Mouse (Mus musculus) macrophage (primary cell): Measurements from ENCODE around the gene Cep95. TPM values are rescaled to one million over a fixed set of nuclear protein-coding genes. Genes with fewer than 3 reads are reported as not detected.
A peak's percentile ranks its signal among the peaks of the same experiment; 100 is the strongest.
"Not testable (repeated sequence)": the region's sequence is repeated elsewhere in the genome, so short reads cannot be mapped to it uniquely, and the experiment has no call there.

ENCODE experiments used
- H3K27ac ChIP-seq: fragments of 350-480 bp; formaldehyde crosslinking; 2 replicates; pipeline ENCODE4 v1.9.0; 2021
- H3K36me3 ChIP-seq: fragments of 350-480 bp; formaldehyde crosslinking; 2 replicates; pipeline ENCODE4 v1.9.0; 2021; ENCODE audit errors: inconsistent target
- H3K4me3 ChIP-seq: fragments of 350-480 bp; formaldehyde crosslinking; 2 replicates; pipeline ENCODE4 v1.9.0; 2021; ENCODE audit errors: inconsistent target
- H3K79me2 ChIP-seq: fragments of 350-480 bp; formaldehyde crosslinking; 2 replicates; pipeline ENCODE4 v1.9.0; 2021; ENCODE audit errors: inconsistent target
- WGBS: methylation state at CpG from one replicate; pipeline ENCODE4 v1.1.7; 2026; ENCODE audit warnings: inconsistent platforms; ENCODE audit not compliant: missing documents; 5-methylcytosine and 5-hydroxymethylcytosine counted together
- polyA plus RNA-seq: library from polyadenylated mRNA; stranded (reverse); fragments of 250-400 nt; gene quantifications from 3 replicates; pipeline ENCODE4 v1.2.4, GENCODE M21; 2018; ENCODE audit warnings: inconsistent platforms
- total RNA-seq, 78 experiments: library from RNA; depleted of rRNA; stranded (reverse); fragments of 250-400 nt; gene quantifications; 1 replicate in 9 of 78; 2 replicates in 24 of 78; 3 replicates in 43 of 78; 4 replicates in 2 of 78; pipeline ENCODE4 v1.2.4; 2018; ENCODE audit warnings: inconsistent platforms in 56 of 78

Cep95 gene
- total RNA-seq (2018; cell fraction: chromatin; rRNA removed), result 100 to 1,000 TPM in 5 of 26 experiments, 10 to 100 TPM in 21; 11.3 to 128 (median 74.8) TPM
- total RNA-seq (2018; cell fraction: cytosol; rRNA removed), result 10 to 100 TPM in 3 of 26 experiments, 1 to 10 TPM in 23; 1.9 to 11.0 (median 8.5) TPM
- total RNA-seq (2018; cell fraction: nucleus; rRNA removed), result 10 to 100 TPM; 10.9 to 88.9 (median 37.9) TPM
- polyA plus RNA-seq, result 6.7 to 17.1 TPM (median 14.3 TPM) in 3 replicates

GRCm38 (mm10) chr11:106788775-106789459, at the start of gene Cep95, which contains the start of gene Ddx5:
Gene Cep95 (plus strand): TSS chr11:106789252.
Gene Ddx5 (minus strand): TSS chr11:106789185.
- Histone ChIP-seq H3K27ac (peak within 1 kb of the TSS; percentile 91), H3K79me2 (peaks cover 76% of the 10 kb centered on the region), H3K4me3 (peak within 1 kb of the TSS; percentile 93), H3K36me3 (peaks cover 32% of the 10 kb centered on the region)
- WGBS, result under 1% methylated on average over 58 of the region's 58 CpGs

GRCm38 (mm10) chr11:106740724-106741123, 48.3 kb upstream of the Cep95 start:
- 83% methylated on average over 4 of the region's 8 CpGs for WGBS
- H3K27ac ChIP-seq, H3K4me3 ChIP-seq, H3K36me3 ChIP-seq, H3K79me2 ChIP-seq: not testable (repeated sequence)

- no peaks in the 10 kb centered on the region for H3K36me3 ChIP-seq
- H3K79me2 ChIP-seq, result no peaks in the 10 kb centered on the region
- H3K4me3 ChIP-seq, result no peak overlapping the region
- no peak overlapping the region for H3K27ac ChIP-seq
- 79% methylated on average over 4 of the region's 6 CpGs for WGBS
Measured at GRCm38 (mm10) chr11:106741232-106741631, 47.8 kb upstream of the Cep95 start.

GRCm38 (mm10) chr11:106741826-106742225, 47.2 kb upstream of the Cep95 start:
- no peaks in the 10 kb centered on the region for H3K79me2 ChIP-seq
- H3K4me3 ChIP-seq, result no peak overlapping the region
- H3K36me3 ChIP-seq, result no peaks in the 10 kb centered on the region
- no peak overlapping the region for H3K27ac ChIP-seq
- WGBS, result 91% methylated on average over 3 of the region's 3 CpGs

GRCm38 (mm10) chr11:106742388-106742841, 46.6 kb upstream of the Cep95 start:
- H3K79me2 ChIP-seq, result no peaks in the 10 kb centered on the region
- 50% methylated on average over 6 of the region's 6 CpGs for WGBS
- H3K27ac ChIP-seq, result no peak overlapping the region
- no peak overlapping the region for H3K4me3 ChIP-seq
- H3K36me3 ChIP-seq, result no peaks in the 10 kb centered on the region

- 100% methylated on average over 2 of the region's 5 CpGs for WGBS
- Histone ChIP-seq H3K79me2 (no peaks in the 10 kb centered on the region), H3K36me3 (no peaks in the 10 kb centered on the region), H3K4me3 (no peak overlapping the region), H3K27ac (no peak overlapping the region)
Measured at GRCm38 (mm10) chr11:106744949-106745348, 44.1 kb upstream of the Cep95 start.

GRCm38 (mm10) chr11:106749557-106750120, 39.4 kb upstream of the Cep95 start:
- H3K36me3 ChIP-seq, H3K4me3 ChIP-seq: not testable (repeated sequence)
- 0 out of 2 replicates have a peak overlapping the region, but pooled peaks have one; percentile 98 for H3K27ac ChIP-seq
- 56% methylated on average over 7 of the region's 7 CpGs for WGBS
- H3K79me2 ChIP-seq, result peaks cover 21% of the 10 kb centered on the region

GRCm38 (mm10) chr11:106750121-106750751, 38.8 kb upstream of the Cep95 start, which contains the start of gene Pecam1:
Gene Pecam1 (minus strand): TSS chr11:106750628.
- WGBS, result 33% methylated on average over 13 of the region's 13 CpGs
- H3K4me3 ChIP-seq, result peak within 1 kb of the TSS; percentile 57
- H3K36me3 ChIP-seq, result peaks cover 12% of the 10 kb centered on the region
- peak within 1 kb of the TSS; percentile 98 for H3K27ac ChIP-seq
- peaks cover 21% of the 10 kb centered on the region for H3K79me2 ChIP-seq

- Histone ChIP-seq H3K79me2 (peaks cover 29% of the 10 kb centered on the region), H3K4me3 (peak within 1 kb of the TSS; percentile 57), H3K36me3 (peaks cover 20% of the 10 kb centered on the region), H3K27ac (peak within 1 kb of the TSS; percentile 98)
- WGBS, result under 1% methylated on average over 17 of the region's 17 CpGs
Measured at GRCm38 (mm10) chr11:106751039-106752018, 37.7 kb upstream of the Cep95 start, which contains the start of gene Milr1. Gene Milr1 (plus strand): TSS chr11:106751226.

GRCm38 (mm10) chr11:106752103-106752502, 36.9 kb upstream of the Cep95 start:
- Histone ChIP-seq H3K27ac (peak overlapping the region; percentile 98), H3K79me2 (peaks cover 37% of the 10 kb centered on the region), H3K36me3 (peaks cover 27% of the 10 kb centered on the region), H3K4me3 (peak overlapping the region; percentile 57)
- 0% methylated on average over 7 of the region's 7 CpGs for WGBS

GRCm38 (mm10) chr11:106753314-106753713, 35.7 kb upstream of the Cep95 start:
- Histone ChIP-seq H3K79me2 (peaks cover 49% of the 10 kb centered on the region), H3K4me3 (no peak overlapping the region), H3K36me3 (peaks cover 34% of the 10 kb centered on the region), H3K27ac (no peak overlapping the region)
- 93% methylated on average over 6 of the region's 6 CpGs for WGBS

GRCm38 (mm10) chr11:106755583-106755982, 33.5 kb upstream of the Cep95 start:
- no peak overlapping the region for H3K4me3 ChIP-seq
- no peak overlapping the region for H3K27ac ChIP-seq
- 97% methylated on average over 5 of the region's 5 CpGs for WGBS
- peaks cover 62% of the 10 kb centered on the region for H3K79me2 ChIP-seq
- peaks cover 35% of the 10 kb centered on the region for H3K36me3 ChIP-seq

- peaks cover 49% of the 10 kb centered on the region for H3K79me2 ChIP-seq
- H3K27ac ChIP-seq, result peak overlapping the region; percentile 86
- peaks cover 33% of the 10 kb centered on the region for H3K36me3 ChIP-seq
- WGBS, result 13% methylated on average over 3 of the region's 3 CpGs
- H3K4me3 ChIP-seq, result no peak overlapping the region
Measured at GRCm38 (mm10) chr11:106759028-106759427, 30.0 kb upstream of the Cep95 start.
